Mouse (Mus musculus) left cerebral cortex, adult 8-10 months (tissue): ENCODE measurements around the gene Ero1lb. TPM values are rescaled to one million over a fixed set of nuclear protein-coding genes. Genes with fewer than 3 reads are reported as not detected.
A peak's percentile ranks its signal among the peaks of the same experiment; 100 is the strongest.
"Not testable (repeated sequence)": the region's sequence is repeated elsewhere in the genome, so short reads cannot be mapped to it uniquely, and the experiment has no call there.

Experiments used
- DNase-seq, 2 experiments: peaks; one replicate each; pipeline ENCODE4 v3.0.0; 2022; ENCODE audit warnings: low spot score in 2 of 2
- total RNA-seq, 4 experiments: library from RNA; stranded (reverse); gene quantifications; 2 replicates each; pipeline ENCODE4 v1.2.4; 2022

The Ero1lb gene
- total RNA-seq, 4 experiments from 2014 or later = 11.5 to 12.5 (median 12.2) TPM

DNA sequence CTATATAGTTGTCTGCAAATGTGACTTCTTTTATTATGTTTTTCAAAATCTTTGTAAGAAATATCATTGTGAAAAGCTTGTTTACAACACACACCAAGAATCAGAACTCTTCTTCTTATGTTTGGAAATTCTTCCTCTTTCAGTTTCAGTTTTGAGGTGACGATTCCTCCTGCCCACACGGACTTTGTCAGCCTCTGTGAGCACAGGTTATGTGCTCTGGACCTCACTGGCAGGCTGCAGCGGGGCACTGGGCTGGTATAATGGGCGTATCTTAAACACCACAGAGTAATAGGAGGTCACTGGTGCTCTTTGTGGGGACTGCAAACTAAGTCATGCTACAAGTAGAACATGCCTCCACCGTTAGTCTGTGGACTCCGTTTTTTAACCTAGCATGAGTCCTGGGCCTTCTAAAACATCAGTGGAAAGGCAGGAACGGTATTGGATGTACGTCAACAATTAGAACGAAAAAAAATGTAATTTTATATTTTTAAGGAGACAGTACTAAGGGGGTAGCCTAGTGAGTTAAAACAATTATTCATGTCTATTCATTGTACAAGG lies 9.4 kb downstream of the Ero1lb start:
- no peak for DNase-seq

- no peak for DNase-seq
Observed at GRCm38 (mm10) chr13:12578145-12578544, 12.5 kb downstream of the Ero1lb start.

DNA sequence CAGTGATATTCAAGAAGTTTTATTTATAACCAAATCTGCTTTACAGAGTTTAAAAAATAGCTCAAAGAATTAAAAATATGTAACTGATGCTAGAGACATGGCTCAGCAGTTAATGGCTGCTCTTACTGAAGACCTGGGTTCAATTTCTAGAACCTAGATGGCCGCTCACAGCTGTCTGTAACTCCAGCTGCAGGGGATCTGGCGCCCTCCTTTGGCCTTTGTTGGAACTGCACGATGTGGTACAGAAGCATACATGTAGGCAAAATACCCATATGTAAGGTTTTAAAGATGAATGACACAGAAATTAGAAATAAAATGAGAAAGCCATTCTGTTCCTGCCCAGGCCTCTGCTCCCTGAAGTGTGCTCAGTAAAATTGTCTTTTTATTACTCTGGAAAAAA lies 23.3 kb downstream of the Ero1lb start:
- peak; percentile 14 to 39 for DNase-seq

GRCm38 (mm10) chr13:12597075-12597474 lies 31.4 kb downstream of the Ero1lb start:
- not testable (repeated sequence) for DNase-seq

DNA sequence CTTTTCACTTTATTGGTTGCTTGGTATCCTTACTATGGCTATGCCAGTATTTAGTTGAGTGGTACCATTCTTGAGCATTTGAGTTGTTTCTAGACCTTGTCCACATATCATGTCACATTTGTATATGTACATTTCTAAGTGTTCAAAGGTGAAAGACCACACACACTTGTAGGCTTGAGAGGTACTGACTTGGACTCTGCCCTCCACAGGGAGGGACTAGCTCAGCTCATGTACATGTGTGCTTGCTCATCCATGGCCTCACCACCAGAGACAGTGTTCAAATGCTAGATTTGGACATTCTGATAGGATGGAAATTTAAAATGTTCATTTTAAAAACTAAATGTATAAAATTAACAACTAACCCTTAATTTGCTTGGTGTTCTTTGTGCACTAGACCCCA lies 44.5 kb downstream of the Ero1lb start:
- not testable (repeated sequence) for DNase-seq

- DNase-seq = not testable (repeated sequence)
Observed at GRCm38 (mm10) chr13:12614026-12614425, 48.4 kb downstream of the Ero1lb start.

GRCm38 (mm10) chr13:12614591-12614990 lies 48.9 kb downstream of the Ero1lb start:
- not testable (repeated sequence) for DNase-seq

- DNase-seq = not testable (repeated sequence)
Observed at GRCm38 (mm10) chr13:12615014-12615413, 49.3 kb downstream of the Ero1lb start.

DNA sequence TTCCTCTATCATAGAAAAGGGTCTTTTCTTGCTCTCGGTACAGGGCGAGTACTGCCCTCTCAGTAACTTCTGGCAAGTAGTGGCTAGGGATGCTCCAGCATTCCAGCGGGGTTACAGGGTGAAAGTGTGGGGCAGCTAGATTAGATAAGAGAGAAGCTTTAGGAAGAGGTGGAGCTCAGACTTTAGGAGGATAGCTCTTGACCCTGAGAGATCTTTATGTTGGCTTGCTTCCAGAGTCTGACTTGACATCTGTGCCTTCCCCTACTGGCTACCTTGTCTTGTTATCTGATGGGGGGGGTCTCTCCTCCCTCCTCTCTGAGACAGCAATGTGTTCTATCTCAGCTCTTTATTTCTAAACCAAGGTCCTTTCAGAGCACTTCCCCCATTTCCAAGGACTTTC lies 50.8 kb downstream of the Ero1lb start:
- not testable (repeated sequence) for DNase-seq

DNA sequence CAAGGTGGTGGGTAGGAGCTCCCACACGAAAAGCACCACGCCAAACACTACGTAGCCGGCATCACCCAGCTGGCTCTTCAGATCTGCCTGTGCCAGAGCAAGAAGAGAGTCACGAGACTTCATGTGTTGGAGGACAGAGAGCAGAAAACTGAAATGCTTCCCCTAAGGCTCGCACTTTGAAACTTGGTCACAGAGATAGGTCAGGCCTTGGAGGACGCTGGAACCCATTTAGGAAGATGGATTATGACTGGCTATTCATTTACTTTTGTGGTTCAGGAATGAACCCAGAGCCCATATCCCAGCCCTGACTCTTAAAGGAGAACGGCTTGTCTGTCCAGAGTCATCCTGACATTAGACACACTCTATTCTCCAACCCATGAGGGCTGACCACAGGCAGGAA lies 54.1 kb downstream of the Ero1lb start:
- DNase-seq = not testable (repeated sequence)

DNA sequence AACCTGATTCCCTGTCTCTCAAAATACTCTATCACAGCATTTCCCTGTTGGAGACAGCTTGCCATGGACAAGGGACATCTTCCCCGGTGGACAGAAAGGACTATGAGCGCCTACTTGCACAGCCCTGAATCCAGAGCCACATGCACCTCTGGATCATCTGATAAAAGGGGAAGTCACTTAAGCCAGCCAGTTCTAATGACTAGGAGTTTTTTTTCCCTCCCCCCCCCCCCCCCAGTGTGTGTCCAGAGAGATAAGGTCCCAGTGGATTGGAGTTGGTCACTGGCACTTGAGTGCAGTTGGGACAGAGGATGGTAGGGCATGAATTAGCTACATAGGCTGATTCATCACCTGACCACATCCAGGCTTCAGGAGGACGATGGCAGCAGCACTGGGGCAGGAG lies 60.4 kb downstream of the Ero1lb start:
- not testable (repeated sequence) for DNase-seq

GRCm38 (mm10) chr13:12627746-12628145 lies 62.1 kb downstream of the Ero1lb start:
- DNase-seq = not testable (repeated sequence)

- not testable (repeated sequence) for DNase-seq
Observed at GRCm38 (mm10) chr13:12628181-12628580, 62.5 kb downstream of the Ero1lb start.

GRCm38 (mm10) chr13:12630252-12630651 lies 64.6 kb downstream of the Ero1lb start:
- not testable (repeated sequence) for DNase-seq

DNA sequence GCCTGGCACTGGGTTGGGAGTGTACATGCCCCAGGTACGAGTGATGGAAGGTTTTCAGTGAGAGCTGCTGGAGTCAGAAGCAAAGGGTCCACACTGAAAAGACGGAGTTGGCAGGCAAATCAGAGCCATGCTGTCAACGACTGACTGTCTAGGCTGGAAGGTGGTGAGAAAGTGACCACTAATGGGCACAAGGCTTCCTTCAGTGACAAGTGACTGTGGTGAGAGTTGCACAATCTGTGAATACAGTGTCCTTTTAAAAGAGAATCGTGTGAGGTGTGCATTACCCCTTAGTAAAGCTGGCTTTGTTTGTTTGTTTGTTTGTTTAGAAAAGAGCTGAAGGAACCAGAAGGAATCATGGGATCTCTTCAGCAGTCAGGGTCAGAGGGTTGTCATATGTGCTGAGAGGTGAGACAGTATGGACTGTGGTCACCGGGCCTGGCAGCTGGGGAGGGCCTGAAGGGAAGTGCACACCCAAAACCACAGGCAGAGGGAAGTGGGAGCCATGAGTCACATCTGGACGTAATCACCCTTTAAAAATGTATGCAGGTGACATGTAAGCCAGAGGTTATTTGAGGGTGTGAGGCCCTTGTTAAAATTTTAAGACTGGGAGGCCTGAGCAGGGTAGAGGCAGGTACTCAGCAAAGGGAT lies 69.4 kb downstream of the Ero1lb start:
- DNase-seq = not testable (repeated sequence)

- not testable (repeated sequence) for DNase-seq
Observed at GRCm38 (mm10) chr13:12642795-12643194, 77.1 kb downstream of the Ero1lb start.

GRCm38 (mm10) chr13:12646676-12647075 lies 81.0 kb downstream of the Ero1lb start:
- not testable (repeated sequence) for DNase-seq

- peak; percentile 46 to 58 for DNase-seq
Observed at GRCm38 (mm10) chr13:12650020-12650876, 84.6 kb downstream of the Ero1lb start.

- peak; percentile 44 to 53 for DNase-seq
Observed at GRCm38 (mm10) chr13:12650877-12651176, 85.2 kb downstream of the Ero1lb start.
